Mouse (Mus musculus) E14TG2a.4 (cell line): ENCODE measurements around the gene Cyp2c29.
"Not testable (repeated sequence)": the region's sequence is repeated elsewhere in the genome, so short reads cannot be mapped to it uniquely, and the experiment has no call there.

Source experiments
- H3K27me3 ChIP-seq: 2 replicates; pipeline ENCODE4 v1.6.1; 2014; ENCODE audit warnings: low read length, control low read depth; ENCODE audit not compliant: insufficient read depth
- H3K36me3 ChIP-seq: 2 replicates; pipeline ENCODE4 v1.6.1; 2014; ENCODE audit warnings: low read length, control low read depth; ENCODE audit not compliant: insufficient read depth
- H3K4me1 ChIP-seq: replicated peaks from 2 replicates; pipeline ENCODE4 v1.6.1; 2014; ENCODE audit warnings: low read depth, low read length, control low read depth
- H3K4me3 ChIP-seq: replicated peaks from 2 replicates; pipeline ENCODE4 v1.5.1; 2014; ENCODE audit warnings: mild to moderate bottlenecking, low read length
- H3K9me3 ChIP-seq: 2 replicates; pipeline ENCODE4 v1.6.1; 2014; ENCODE audit warnings: low read length, control low read depth
- CTCF ChIP-seq: conservative IDR thresholded peaks from 2 replicates; pipeline ENCODE4 v1.5.1; 2014; ENCODE audit warnings: low read length
- NANOG ChIP-seq: IDR thresholded peaks from 2 replicates; pipeline ENCODE4 v1.6.1; 2014; ENCODE audit warnings: borderline replicate concordance, low read length, mixed read lengths
- POU5F1 ChIP-seq: IDR thresholded peaks from 2 replicates; pipeline ENCODE4 v1.6.1; 2014; ENCODE audit warnings: low read length, borderline replicate concordance

The Cyp2c29 gene

DNA sequence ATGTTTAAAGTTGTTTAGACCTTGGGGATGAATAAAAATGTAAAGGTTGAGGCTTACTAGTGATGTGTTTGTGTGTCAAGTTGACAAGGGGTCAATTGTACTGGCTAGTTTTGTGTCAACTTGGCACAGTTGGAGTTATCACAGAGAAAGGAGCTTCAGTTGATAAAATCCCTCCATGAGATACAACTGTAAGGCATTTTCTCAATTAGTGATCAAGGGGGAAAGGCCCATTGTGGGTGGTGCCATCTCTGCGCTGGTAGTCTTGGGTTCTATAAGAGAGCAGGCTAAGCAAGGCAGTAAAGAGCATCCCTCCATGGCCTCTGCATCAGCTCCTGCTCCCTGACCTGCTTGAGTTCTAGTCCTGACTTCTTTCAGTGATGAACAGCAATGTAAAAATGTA is at the start of gene Cyp2c29:
Gene Cyp2c29, plus strand, starts transcription at position 301 of the 400 bp plus-strand sequence.
- H3K4me3 ChIP-seq, H3K36me3 ChIP-seq, H3K4me1 ChIP-seq, H3K27me3 ChIP-seq, H3K9me3 ChIP-seq: not testable (repeated sequence)

DNA sequence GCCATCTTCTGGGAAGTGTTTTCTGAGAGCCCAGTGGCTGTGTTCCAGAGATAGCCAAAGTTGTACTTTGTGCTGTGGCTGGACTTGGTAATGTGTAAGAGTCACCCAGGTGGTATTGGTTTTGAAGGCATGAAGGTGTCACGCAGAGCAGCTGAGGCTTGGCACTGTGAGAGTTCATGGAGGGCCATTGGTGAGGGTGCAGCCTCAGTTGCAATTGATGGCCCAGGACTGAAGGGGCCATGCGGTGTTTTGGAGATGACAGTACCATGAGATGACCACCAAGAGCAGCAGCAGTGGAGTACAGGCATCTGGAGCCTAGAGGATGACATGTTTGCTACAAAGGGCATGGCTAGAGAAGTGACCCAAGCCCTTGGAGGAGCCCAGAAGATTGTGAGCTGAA is 2.2 kb upstream of the Cyp2c29 start:
- H3K4me1 ChIP-seq, H3K9me3 ChIP-seq, H3K27me3 ChIP-seq, H3K36me3 ChIP-seq, H3K4me3 ChIP-seq: not testable (repeated sequence)

DNA sequence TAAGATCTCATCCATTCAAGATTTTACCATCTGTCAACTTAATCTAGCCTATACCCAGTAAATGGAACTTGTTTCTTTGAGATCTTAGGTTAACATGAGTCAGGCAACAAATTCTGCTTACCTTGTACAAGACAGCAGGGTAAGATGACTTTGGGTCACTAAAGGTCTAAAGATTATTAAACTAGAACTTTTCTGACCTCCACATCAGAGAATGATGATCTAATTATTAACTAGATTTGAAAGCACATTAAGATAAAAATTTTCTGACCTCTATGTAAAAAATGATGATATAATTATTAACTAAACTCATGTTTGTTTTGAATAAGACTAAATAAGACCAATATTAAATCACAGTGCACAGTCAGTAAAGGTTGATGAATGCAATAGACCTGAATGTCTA is 13.6 kb downstream of the Cyp2c29 start:
- Histone ChIP-seq H3K9me3 (no peaks in the 10 kb centered on the region), H3K27me3 (no peaks in the 10 kb centered on the region), H3K36me3 (no peaks in the 10 kb centered on the region), H3K4me1 (no peaks in the 10 kb centered on the region), H3K4me3 (no peak overlapping the region)
- TF ChIP-seq CTCF, result no peak
- no peak for TF ChIP-seq NANOG
- TF ChIP-seq POU5F1, result no peak

DNA sequence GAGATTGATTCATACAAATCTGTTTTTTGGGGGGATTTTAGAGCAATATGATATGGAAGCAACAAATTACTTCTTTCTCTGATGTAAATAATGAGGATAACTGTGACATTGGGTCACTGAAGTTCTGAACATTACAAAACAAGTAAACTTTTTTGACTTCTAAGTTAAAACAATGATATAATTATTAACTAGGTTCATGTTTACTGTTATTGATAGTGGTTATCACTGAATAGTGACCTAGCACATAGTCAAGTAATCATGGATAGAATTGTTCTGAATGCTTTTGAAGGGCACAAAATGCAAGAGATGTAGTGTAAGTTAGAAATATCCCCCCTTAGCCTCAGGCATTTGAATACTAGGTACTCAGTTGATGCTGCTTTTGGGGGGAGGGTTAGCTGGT is 16.4 kb downstream of the Cyp2c29 start:
- no peaks in the 10 kb centered on the region for H3K36me3 ChIP-seq
- H3K4me3 ChIP-seq, result no peak overlapping the region
- H3K27me3 ChIP-seq, result no peaks in the 10 kb centered on the region
- no peaks in the 10 kb centered on the region for H3K9me3 ChIP-seq
- no peak for TF ChIP-seq POU5F1
- TF ChIP-seq NANOG, result no peak
- TF ChIP-seq CTCF, result no peak
- H3K4me1 ChIP-seq, result no peaks in the 10 kb centered on the region

DNA sequence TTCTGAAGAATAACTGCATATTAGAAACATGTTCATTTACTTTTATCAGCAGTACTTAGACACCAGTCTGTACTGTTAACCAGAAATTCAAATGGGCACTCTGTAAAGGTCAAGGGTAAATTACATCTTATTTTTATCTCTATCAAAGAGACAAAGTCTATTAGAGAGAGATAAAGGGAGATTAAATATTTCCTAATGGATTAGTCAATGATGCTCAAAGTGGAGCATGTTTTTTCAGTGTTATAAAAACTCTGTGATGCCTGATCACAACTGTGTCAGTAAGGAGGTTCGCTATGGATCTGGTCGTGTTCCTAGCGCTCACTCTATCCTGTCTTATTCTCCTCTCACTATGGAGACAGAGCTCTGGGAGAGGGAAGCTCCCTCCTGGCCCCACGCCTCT is 17.6 kb downstream of the Cyp2c29 start:
- TF ChIP-seq NANOG, result no peak
- TF ChIP-seq POU5F1, result no peak
- TF ChIP-seq CTCF, result no peak
- H3K9me3 ChIP-seq, result no peaks in the 10 kb centered on the region
- no peaks in the 10 kb centered on the region for H3K27me3 ChIP-seq
- no peaks in the 10 kb centered on the region for H3K4me1 ChIP-seq
- H3K36me3 ChIP-seq, result no peaks in the 10 kb centered on the region
- no peak overlapping the region for H3K4me3 ChIP-seq

DNA sequence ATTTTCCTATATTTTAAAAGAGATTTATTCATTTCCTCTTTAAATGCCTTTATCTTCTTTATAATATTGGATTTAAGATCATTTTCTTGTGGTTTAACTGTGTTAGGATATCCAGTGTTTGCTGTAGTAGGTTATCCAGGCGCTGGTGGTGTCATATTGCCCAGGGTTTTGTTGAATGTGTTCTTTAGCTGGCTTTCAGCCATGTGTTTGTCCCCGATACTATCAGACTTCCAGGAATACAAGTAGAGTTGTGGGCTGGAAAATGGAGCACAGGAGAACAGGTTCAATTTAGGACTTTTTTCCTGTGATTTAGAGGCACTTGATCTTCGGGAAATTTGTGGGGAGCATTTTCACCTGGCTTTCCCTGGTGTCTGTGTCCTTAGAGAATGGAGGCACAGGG is 19.8 kb downstream of the Cyp2c29 start:
- Histone ChIP-seq H3K4me3 (no peak overlapping the region), H3K9me3 (no peaks in the 10 kb centered on the region)
- TF ChIP-seq POU5F1, result no peak
- TF ChIP-seq CTCF, result no peak
- no peak for TF ChIP-seq NANOG

More for the DNA sequence above, 19.8 kb downstream of the Cyp2c29 start:
- Histone ChIP-seq H3K4me1 (no peaks in the 10 kb centered on the region), H3K27me3 (no peaks in the 10 kb centered on the region), H3K36me3 (no peaks in the 10 kb centered on the region)
